Comparison of ENCODE assay signal across 13 mouse cellular contexts in genomic region chr9:75523646-75524045, GRCm38 (mm10). TPM values are rescaled to one million over a fixed set of nuclear protein-coding genes. Genes with fewer than 3 reads are reported as not detected.
DNase-seq lines count a peak whose midpoint lies in the region; ATAC-seq lines count a peak whose summit lies in the region.
"Had no signal": no experiment of that assay in that cellular context is flagged by ENCODE, and none has a peak within 500 bp of the region (broad histone marks: within the 10 kb centered on the region; RNA-seq: fewer than 3 reads in every experiment).

No protein-coding gene starts in this region.

- no peak overlapping the region for H3K4me2 ChIP-seq in midbrain, embryonic 14.5 days (ENCODE audit: low read length)
- H3K4me2 ChIP-seq in midbrain, embryonic 16.5 days (ENCODE audit: low read length), result no peak overlapping the region
- no peak overlapping the region for H3K4me2 ChIP-seq in heart, embryonic 15.5 days
- H3K4me2 ChIP-seq: limb, embryonic 15.5 days had no signal

- H3K9me3 ChIP-seq in midbrain, embryonic 14.5 days (ENCODE audit: control insufficient read depth, low read length), result no peaks in the 10 kb centered on the region
- no peaks in the 10 kb centered on the region for H3K9me3 ChIP-seq in midbrain, embryonic 16.5 days (replicated peaks; ENCODE audit: control insufficient read depth, low read length, poor library complexity, severe bottlenecking)
- H3K9me3 ChIP-seq in heart, embryonic 15.5 days (replicated peaks), result no peaks in the 10 kb centered on the region
- H3K9me3 ChIP-seq: limb, embryonic 15.5 days had no signal

- no peak overlapping the region for H3K9ac ChIP-seq in midbrain, embryonic 14.5 days (replicated peaks; ENCODE audit: low read length)
- H3K9ac ChIP-seq in midbrain, embryonic 16.5 days (ENCODE audit: low read depth, low read length), result no peak overlapping the region
- H3K9ac ChIP-seq in heart, embryonic 15.5 days, result no peak overlapping the region
- H3K9ac ChIP-seq: limb, embryonic 15.5 days had no signal

- intact Hi-C loops in gastrocnemius, postnatal 14 days (cut with DNase I; ENCODE audit: low total_unique reads), result no loop called here

- no peak overlapping the region for H3K27ac ChIP-seq in midbrain, embryonic 14.5 days (replicated peaks; ENCODE audit: low read depth, low read length)
- no peak overlapping the region for H3K27ac ChIP-seq in midbrain, embryonic 16.5 days (ENCODE audit: low read length)
- no peak overlapping the region for H3K27ac ChIP-seq in heart, embryonic 15.5 days
- H3K27ac ChIP-seq: limb, embryonic 15.5 days had no signal

- no peaks in the 10 kb centered on the region for H3K4me1 ChIP-seq in midbrain, embryonic 14.5 days (ENCODE audit: control insufficient read depth, insufficient read depth, low read length)
- H3K4me1 ChIP-seq in midbrain, embryonic 16.5 days (ENCODE audit: control insufficient read depth, insufficient read depth, low read length), result no peaks in the 10 kb centered on the region
- peaks cover 7% of the 10 kb centered on the region for H3K4me1 ChIP-seq in heart, embryonic 15.5 days (replicated peaks)

- no peak for ATAC-seq in midbrain, embryonic 14.5 days (ENCODE audit: low FRiP score, low TSS enrichment)
- no peak for ATAC-seq in midbrain, embryonic 16.5 days
- ATAC-seq in heart, embryonic 15.5 days (replicated peaks; ENCODE audit: insufficient number of reproducible peaks, insufficient read depth, low FRiP score, low read depth), result peak; percentile 70; the same call in 1 of the 2 replicates
- no peak for ATAC-seq in megakaryocyte progenitor cell, adult 5-6 weeks (replicated peaks; ENCODE audit: poor library complexity)
- ATAC-seq: intestine, embryonic 16.5 days had no signal

- DNase-seq in gastrocnemius, adult 8-10 months (ENCODE audit: low spot score in 2 of 2), result peak; percentile 6 to 24
- no peak for DNase-seq in gastrocnemius, postnatal 14 days
- peak; percentile 8 for DNase-seq in midbrain, embryonic 14.5 days
- DNase-seq in adrenal gland, adult (ENCODE audit: inconsistent age in 2 of 2, low spot score in 1 of 2), result no peak
- DNase-seq: adrenal gland, postnatal 25 days; thymus, postnatal 25 days had no signal

- H3K36me3 ChIP-seq in midbrain, embryonic 14.5 days (ENCODE audit: control insufficient read depth, insufficient read depth, low read length), result peaks cover 6% of the 10 kb centered on the region; the same call in 1 of the 2 replicates
- H3K36me3 ChIP-seq in midbrain, embryonic 16.5 days (ENCODE audit: control insufficient read depth, insufficient read depth, low read length), result peaks cover 4% of the 10 kb centered on the region; the same call in 1 of the 2 replicates
- peaks cover 10% of the 10 kb centered on the region for H3K36me3 ChIP-seq in heart, embryonic 15.5 days

- 50% methylated on average over 6 of the region's 6 CpGs for WGBS in midbrain, embryonic 14.5 days
- 39% methylated on average over 6 of the region's 6 CpGs for WGBS in midbrain, embryonic 16.5 days
- 53% methylated on average over 6 of the region's 6 CpGs for WGBS in heart, embryonic 15.5 days

- H3K27me3 ChIP-seq in midbrain, embryonic 14.5 days (ENCODE audit: control insufficient read depth, insufficient read depth, low read length), result no peaks in the 10 kb centered on the region
- no peaks in the 10 kb centered on the region for H3K27me3 ChIP-seq in midbrain, embryonic 16.5 days (ENCODE audit: control insufficient read depth, insufficient read depth, low read depth, low read length)
- no peaks in the 10 kb centered on the region for H3K27me3 ChIP-seq in heart, embryonic 15.5 days
- H3K27me3 ChIP-seq: limb, embryonic 15.5 days had no signal

- no peak overlapping the region for H3K4me3 ChIP-seq in midbrain, embryonic 14.5 days (replicated peaks; ENCODE audit: low read depth, low read length)
- no peak overlapping the region for H3K4me3 ChIP-seq in midbrain, embryonic 16.5 days (ENCODE audit: low read depth, low read length)
- no peak overlapping the region for H3K4me3 ChIP-seq in heart, embryonic 15.5 days
- H3K4me3 ChIP-seq: erythroblast, embryonic 14.5 days; limb, embryonic 15.5 days; myocyte had no signal

RNA-seq across cellular contexts. Expression of gene Tmod3, which starts 35.8 kb away (rescaled TPM):
- 10 to 100 TPM; 12.8 to 16.0 (median 14.7) TPM for total RNA-seq in gastrocnemius, adult 8-10 months (2022)
- total RNA-seq in gastrocnemius, postnatal 14 days (2021), result 10 to 100 TPM; 30.9 to 35.2 TPM
- polyA plus RNA-seq in midbrain, embryonic 14.5 days (2014; fragmentation: Nextera tagmentation; extraction: Ambion mirVana), result 61.8 and 73.0 TPM in 2 replicates
- 78.0 and 82.7 TPM in 2 replicates for polyA plus RNA-seq in midbrain, embryonic 16.5 days (2015; fragmentation: Nextera tagmentation; extraction: Ambion mirVana)
- 73.7 and 85.0 TPM in 2 replicates for polyA plus RNA-seq in heart, embryonic 15.5 days (2015; fragmentation: Nextera tagmentation; extraction: Ambion mirVana)
- 55.9 and 61.1 TPM in 2 replicates for total RNA-seq in megakaryocyte progenitor cell, adult 5-6 weeks (2015)
- total RNA-seq in megakaryocyte progenitor cell, adult 5-6 weeks (2017), result 58.7 and 61.6 TPM in 2 replicates

Comparison
In these comparisons a context has a peak if more than half of its experiments do, and no peak if none do; other contexts are left out.
1. DNase-seq: peak in gastrocnemius, adult 8-10 months (2 of 2) and midbrain, embryonic 14.5 days (single experiment); none in gastrocnemius, postnatal 14 days (single experiment) and adrenal gland, adult (0 of 2).